Mouse (Mus musculus) adrenal gland, postnatal 4 days (tissue): ENCODE data around the gene Cacnb4. TPM values are rescaled to one million over a fixed set of nuclear protein-coding genes. Genes with fewer than 3 reads are reported as not detected.

Experiments used
- DNase-seq, 2 experiments: peaks; one replicate each; pipeline ENCODE4 v3.0.0; 2021 to 2022; ENCODE audit warnings: low spot score in 2 of 2, mixed read lengths in 2 of 2
- long read RNA-seq, 2 experiments: library from polyadenylated mRNA; stranded (forward); transcript quantifications; one replicate each; pipeline ENCODE4 v2.0.0; 2021
- total RNA-seq, 2 experiments: library from RNA; stranded (reverse); gene quantifications; 2 replicates each; pipeline ENCODE4 v1.2.3; 2021

Cacnb4 gene
- 1 to 10 TPM; 1.1 to 2.4 TPM for total RNA-seq
- long read RNA-seq, experiment 1 = 0 reads
- long read RNA-seq, experiment 2, partial matches to known transcripts = 0 of 1 reads
- long read RNA-seq, experiment 2, other reads (novel, unspliced or antisense) = 1 of 1 reads

DNA sequence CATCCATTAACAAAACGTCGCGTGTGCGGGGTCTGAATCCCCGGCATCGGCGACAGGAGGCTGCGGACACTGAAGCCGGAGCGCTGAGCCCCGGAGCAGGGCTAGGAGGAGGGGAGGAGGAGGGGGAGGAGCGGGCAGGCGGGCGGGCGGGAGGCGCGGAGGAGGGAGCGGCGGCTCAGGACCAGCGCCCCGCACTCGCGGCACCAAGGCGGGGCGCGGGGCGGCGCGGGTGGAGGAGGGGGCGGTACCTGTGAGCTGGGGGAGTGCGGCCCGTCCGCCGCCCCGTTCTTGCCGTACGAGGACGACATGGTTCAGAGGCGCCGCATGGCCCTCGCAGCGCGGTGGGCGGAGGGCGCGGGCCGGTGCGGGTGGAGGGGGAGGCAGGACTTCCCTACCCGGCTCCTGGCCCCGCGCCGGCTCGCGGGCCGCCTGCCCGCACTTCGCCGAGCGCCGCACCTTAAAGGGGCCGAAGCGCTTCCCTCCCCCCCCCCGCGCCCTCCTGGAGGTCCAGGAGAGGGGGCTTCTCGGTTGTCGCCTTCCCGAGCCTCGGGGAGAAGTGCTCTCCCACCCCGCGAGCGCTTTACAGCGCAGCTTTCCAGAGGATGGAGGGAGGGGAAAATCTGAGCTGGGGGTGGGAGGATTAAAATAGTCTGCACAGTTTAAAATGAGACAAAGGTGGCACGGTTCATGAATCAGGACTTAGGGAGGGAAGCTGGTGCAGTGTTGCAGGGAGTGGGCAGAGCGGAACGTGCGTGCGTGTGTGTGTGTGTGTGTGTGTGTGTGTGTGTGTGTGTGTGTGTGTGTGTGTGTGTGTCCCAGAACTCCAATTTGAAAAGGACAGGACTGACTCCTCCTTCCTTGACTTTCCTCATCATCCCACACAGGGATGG lies at the start of gene Cacnb4:
Gene Cacnb4 (minus strand): TSS at position 809 of the 890 bp plus-strand sequence.
- DNase-seq = peak in 1 of 2 experiments; percentile 7

DNA sequence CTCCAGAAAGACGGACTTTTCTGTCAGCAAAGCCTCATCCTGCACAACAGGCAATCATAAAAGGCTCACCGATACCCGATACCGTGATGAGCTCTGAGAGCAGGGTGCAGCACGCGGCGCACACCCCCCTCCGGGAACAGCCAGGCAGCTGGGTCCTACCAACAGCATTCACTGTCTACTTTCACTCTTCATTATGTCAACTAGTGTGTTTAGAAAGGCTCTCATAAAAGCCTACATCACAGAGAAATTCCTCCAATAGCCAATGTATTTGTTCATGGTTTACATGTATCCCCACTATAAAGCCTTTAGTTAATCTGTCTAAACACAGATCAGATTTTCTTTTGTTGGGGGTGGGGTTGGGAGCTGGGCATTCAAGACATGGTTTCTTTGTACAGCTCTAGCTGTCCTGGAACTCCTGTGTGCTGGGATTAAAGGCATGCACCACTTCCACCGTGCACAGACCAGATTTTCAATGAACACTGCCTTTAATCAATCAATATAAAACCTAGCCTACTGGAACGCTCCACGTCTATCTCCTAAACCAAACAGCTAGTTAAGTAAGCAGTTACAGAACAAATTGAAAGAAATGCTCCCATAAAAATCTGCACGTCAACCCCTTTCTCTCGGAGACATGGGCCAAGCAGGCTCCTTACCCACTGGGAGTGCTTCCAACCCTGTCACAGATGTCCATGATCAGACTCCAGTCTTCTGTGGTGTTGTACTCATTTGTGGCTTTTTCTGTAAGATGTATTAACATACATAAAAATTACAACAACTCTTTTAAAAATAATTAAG lies 43.8 kb upstream of the Cacnb4 start:
- DNase-seq = no peak

DNA sequence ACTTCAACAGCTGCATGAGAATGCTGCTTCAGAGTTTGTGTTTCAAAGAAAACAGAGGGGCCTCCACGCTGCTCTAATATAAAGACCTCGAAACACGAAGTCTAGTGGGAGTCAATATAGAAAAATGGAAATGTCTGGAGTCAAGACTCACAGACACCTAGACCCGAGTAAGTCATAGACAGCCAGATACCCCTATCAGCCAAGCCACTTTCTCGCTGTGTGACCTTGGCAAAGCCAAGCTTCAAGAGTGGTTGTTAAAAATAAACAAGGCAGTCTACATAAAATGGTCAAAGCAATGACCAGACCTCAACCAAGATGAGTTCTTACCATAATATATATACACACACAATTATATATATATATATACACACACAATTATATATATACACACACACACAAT lies 40.4 kb upstream of the Cacnb4 start:
- DNase-seq = no peak

DNA sequence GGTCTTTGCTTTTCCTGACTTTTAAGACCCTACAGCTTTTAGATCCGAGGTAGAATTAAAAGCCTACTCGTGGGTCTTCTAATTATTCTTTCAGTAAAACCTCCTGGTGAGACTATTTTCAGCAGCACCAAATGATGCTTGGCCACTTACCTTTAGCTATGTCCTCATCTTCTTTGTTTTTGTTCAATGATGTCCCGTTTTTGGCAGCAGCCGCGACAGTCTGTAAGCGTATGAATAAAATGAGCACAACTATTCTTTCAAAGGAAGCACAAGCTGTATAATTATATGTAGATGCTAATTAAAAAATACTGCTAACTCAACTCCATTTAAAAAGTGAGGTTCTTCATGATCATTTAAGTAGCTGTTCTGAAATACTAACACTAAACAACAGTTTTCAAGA lies 38.9 kb upstream of the Cacnb4 start:
- DNase-seq = no peak

DNA sequence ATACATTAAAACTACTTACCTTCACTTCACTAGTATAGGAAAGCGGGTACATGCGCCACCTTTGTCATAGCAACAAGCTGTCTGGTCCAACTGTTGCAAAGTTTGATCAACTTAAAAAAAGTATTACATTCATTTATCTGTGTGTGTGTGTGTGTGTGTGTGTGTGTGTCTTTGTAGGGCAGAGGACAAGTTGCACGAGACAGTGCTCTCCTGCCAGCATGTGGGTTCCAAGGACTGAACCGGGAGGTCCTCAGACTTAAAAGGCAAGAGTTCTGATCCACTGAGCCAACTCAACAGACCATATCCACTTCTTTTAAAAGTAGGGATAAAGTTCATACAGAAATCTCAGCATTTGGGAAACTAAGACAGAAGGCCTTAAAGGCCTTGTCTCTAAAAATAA lies 37.5 kb upstream of the Cacnb4 start:
- no peak for DNase-seq

DNA sequence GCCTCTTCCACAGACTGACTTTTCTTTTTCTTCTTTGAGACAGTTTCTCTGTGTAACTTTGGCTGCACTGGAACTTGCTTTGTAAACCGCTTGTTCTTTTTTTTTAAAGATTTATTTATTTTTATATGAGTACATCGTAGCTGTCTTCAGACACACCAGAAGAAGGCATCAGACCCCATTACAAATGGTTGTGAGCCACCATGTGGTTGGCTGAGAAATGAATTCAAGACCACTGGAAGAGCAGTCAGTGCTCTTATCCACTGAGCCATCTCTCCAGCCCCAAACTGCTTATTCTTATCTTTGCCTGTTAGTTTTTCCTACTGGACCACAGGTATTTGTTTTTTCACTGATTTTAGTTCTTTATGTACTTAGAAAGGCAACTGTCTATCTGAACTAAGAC lies 34.2 kb upstream of the Cacnb4 start:
- no peak for DNase-seq

DNA sequence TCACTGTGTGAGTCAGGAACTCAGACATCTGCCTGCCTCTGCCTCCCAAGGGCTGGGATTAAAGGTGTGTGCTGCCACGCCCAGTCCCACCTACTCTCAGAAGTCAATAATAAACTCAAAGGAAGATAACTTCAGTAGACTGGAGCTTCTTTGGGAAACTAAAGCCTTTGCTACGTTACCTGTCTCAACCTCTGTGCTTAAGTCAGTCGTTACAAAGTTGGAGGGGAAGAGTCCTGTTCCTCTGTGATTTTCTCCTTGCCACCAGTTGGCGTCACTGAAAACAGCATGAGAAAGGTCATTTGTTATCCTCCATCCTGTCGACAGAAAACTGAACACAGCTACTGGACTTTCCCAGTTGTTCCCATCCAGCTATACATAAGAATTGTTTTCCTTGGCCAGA lies 32.8 kb upstream of the Cacnb4 start:
- no peak for DNase-seq

DNA sequence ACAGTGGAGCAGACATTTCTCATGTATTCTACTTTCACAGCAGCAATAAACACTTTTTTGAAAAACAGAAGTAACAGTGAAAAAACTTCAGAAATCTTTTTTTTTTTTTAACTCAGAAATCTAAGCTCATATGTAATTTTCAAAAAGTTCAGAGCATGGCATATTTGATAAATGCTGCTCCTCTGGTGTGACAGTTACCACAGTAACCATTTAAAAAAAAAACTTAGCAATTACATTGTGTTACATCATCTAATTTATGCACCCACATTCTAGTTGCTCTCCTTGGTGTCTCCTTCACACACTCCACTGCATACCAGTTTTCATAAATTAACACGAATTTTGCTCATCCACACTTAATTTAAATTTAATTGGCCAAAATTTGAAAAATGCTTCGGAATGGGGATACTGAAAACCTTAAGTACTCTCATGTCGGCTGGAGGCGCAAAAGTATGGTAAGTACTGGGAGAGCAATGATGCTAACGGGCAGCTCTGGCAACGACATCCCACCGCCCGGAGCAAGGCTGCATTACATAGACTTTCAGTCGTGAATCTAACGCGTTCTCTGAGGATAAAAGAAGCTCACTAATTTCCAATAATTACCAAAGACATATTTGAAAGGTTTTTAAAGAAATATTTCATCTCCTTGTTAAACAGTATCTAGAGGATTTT lies 24.9 kb upstream of the Cacnb4 start:
- DNase-seq = no peak

DNA sequence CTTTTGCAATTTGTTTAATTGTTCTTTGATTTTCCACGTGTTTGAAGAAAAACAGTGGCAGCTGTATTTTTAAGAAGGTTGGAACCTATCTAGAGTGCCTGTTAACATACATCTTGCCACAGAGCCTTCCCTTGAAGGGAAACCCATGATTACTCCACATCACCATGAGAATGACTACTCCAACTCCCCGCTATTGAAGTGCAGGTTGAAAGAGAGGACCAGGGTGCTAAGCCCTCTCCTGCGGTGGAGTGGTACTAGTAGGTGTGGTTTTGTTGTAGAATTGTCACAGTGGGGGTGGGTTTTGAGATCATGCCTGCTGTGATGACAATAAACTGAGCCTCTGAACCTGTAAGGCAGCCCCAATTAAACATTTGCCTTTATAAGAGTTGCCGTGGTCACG lies 23.7 kb upstream of the Cacnb4 start:
- DNase-seq = no peak

DNA sequence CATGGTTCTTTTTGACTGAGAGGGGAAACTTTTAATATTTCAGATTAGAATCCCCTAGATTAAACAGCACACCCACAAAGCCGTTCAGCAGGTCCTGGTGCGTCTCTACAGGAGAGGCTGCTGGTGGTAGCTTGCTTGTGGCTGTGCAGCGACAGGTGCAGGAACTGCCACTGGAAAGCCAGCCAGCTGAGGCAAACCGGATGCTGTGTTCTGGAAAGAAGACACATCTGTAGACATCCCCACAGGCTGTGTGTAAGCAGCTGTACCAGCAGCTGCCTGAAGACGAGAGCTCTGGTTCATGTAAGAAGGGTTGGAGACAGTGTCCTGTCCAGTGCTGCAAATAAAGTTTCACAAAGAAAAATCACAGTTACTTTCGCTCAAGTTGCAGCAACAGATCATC lies 18.0 kb upstream of the Cacnb4 start:
- no peak for DNase-seq

DNA sequence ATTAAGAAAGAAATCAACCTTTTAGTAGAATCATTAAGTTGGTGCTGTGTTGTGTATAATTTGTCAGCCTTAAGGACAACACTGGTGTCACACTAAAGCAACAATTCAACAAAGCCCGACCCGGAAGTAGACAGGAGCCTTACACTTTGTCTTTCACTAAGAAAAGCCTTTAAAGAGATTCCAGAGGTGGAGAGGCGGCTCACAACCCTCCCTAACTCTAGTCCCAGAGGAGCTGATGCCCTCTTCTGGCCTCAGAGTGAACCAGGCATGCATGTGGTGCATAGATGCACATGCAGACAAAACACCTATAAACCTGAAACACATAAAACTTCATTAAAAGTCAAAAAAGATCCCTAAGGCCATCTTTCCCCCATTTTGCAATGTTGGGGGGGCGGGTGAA lies 15.1 kb upstream of the Cacnb4 start:
- DNase-seq = no peak

DNA sequence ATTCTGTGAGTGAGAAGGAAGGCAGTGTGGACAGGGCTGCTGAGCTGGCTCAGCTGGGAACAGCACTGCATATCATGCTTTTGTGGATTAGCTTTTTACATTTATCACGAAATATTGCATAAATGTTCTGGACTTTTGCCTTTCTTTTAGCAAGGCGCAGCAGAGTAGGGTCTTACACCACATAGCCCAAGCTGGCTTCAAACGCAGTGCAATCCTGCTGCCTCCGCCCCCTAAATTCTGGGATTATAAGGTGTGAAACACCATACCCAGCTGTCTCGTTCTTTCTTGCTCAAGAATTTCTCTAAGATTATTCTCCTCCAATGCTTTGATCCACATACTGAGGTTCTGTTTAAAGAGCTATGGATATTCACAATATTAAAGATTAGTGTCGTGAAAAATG lies 10.0 kb upstream of the Cacnb4 start:
- DNase-seq = no peak

DNA sequence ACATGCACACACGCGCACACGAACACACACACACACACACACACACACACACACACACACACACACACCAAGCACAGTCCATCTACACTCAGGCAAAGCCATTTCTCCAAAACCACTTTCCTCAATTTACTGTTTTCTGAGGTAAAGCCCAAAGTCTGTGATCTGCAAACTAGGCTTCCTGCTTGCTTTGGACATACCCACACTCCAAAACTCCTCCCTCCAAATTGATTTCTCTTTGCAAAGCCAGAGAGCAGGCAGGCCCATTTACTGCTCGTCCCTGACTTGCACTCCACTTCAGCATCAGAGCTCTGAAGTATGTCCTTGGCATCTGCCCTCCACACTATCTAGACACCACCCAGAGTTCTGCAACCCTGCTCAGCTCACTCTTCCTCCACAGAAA lies 958 bp upstream of the Cacnb4 start:
- DNase-seq = no peak

DNA sequence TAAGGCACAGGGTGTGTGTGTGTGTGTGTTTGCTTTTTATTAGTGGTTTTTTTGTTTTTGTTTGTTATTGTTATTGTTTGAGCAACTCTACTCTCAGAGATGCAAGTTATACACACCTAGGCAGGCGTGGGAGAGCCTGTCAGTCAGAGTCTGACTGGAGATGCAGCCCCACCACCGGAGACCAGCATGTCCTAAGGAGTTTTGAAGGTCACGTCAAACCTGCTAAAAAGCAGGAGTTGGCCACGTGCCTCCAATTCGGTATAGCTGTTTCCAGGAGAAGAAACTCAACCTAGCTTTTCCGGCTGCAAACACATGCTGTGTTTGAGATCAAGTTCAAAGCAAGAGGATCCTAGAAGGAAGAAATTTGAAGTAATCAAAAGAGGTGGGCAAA lies 277 bp upstream of the Cacnb4 start:
- no peak for DNase-seq

DNA sequence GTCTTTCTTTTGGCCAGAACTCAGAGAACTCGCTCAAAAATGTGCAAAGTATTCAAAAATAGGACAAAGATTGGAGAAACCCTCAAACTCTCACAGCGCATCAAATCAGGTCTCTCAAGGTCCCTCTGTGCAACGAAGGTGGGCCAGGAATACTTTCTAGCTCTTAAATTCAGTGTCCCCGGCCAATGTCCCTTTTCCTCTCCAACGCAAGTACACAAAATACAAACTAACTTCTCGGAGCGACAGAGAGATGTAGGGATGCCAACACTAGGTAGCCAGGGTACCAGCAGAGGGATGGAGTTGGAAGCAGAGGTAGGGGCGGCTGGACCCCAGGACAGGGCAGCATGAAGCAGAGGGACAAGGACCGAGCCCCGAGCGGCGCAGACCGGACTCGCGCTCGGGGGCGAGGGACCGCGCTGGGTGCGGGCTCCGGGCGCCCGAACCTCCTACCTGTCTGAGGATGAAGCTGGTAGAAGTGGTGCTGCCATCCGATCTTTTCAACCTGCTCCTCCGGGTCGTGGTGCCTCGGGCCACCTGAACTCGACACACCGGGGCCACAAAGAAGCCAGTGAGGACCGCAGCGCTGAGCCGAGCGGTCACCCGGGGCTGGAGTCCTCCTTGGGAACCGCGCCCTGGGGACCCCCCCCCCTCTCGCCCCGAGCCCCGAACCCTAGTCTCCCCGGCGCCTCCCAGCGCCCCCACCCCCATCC lies 1.2 kb downstream of the Cacnb4 start:
- no peak for DNase-seq

DNA sequence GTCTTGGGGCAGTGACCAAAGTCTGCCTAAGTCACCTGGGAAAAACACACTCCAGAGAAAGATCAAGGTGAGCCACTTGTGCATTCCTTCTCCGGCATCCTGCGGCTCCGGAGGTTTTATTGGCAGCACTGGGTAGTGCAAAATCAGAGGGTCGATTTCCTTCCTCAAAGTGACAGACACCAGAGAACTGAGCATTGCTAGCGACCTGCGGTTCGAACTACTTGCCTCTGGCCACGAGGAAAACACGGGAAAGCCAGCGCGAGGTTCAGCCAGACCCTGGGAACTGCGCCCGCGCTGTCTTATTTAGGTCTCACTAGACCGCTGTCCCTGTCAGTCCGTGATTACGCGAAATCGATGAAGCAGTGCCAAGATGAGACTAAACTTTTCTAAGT lies 1.7 kb downstream of the Cacnb4 start:
- no peak for DNase-seq

DNA sequence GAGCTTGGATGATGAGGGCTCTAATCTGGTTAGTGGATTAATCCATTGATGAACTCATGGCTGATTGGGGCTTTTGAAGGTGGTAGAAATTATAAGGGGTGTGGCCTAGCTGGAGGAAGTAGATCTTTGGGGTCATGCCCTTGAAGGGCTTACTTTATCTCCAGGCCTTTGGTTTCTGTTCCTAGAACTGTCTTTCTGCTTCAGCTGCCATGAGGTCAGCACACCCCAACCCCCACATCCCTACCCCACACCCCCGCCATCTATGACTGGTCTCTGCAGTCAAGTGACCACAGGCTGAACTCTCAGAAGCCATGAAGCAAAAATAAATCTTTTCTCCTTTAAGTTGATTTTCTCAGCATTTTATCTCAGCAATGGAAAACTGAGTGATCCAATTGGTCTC lies 3.5 kb downstream of the Cacnb4 start:
- DNase-seq = no peak

DNA sequence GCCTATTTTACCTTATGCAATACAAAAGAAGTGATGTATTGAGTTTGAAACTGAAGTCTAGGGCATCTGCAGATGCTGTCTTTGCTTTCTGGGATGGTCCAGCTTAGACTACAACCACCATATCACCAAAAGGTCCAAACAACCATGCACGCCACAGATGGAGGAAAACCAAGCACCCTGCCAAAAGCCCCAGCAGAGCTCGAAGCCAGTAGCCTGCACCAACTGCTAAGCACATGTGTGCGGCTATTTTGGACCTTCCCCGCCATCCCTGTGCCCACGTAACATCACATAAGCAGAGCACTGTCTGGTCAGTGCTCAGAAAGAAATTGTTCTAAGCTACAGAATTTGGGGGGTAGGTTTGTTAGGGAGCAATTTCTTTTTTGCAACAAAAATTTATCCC lies 5.9 kb downstream of the Cacnb4 start:
- no peak for DNase-seq

DNA sequence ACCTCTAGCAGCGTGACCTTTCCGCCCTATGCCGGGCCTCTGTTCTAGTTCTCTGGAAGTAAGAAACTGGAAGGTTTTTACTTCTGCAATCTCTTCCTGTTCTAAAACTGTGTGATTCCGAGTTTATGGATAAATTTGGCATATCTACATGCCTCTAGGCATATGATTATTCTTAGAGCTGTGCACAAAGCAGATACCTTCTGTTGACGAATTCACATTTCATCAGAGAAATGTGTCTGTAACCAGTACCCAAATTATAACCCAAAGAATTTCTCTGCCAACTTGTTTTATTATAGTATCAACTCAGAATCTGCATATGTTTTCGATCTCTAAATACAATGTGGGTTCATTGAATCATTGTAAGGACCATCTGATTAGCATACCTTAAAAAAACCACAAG lies 8.2 kb downstream of the Cacnb4 start:
- no peak for DNase-seq

DNA sequence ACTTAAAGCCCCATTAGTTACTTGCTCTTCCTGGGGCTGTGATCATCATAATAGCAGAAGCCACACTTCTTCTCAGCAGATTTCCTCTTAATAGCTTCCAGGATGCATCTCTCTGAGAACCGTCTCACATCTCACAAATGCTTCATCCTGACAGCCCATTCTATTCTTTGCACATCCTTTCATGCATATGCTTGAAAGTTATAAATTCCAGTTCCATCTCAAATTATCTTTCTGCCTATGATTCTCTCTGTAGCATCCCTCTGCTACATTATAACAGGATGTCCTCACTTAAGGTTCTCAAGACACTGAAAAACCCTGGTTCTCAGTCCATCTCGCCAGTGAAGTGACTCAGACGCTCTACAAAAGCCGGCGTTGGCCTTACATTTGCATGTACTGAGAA lies 19.9 kb downstream of the Cacnb4 start:
- no peak for DNase-seq

DNA sequence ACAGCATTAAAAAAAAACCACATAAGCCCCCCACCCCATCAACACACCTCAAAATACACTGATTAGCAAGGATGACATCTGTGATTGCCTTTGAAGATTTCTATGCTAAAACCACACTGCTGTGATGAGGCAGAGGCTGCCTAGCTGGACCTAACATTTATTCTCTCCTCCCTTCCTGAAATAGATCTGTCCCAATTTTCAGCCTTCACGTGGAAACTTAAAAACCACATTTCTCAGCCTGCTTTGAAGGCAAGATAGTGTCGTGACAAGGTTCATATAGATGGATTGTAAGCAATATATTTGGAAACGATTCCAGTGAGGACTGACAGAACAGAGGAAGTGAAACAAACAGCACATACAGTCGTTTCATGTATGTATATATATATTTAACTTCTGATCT lies 22.1 kb downstream of the Cacnb4 start:
- DNase-seq = no peak
